Mouse (Mus musculus) lung, postnatal 0 days (tissue): Measurements from ENCODE around the gene Cdk2ap2.
A peak's percentile ranks its signal among the peaks of the same experiment; 100 is the strongest.

Experiments
- CTCF ChIP-seq: IDR thresholded peaks from 2 replicates; pipeline ENCODE4 v1.5.1; 2016; ENCODE audit warnings: antibody characterized with exemption, mild to moderate bottlenecking
- EP300 ChIP-seq: IDR thresholded peaks from 2 replicates; pipeline ENCODE4 v1.6.1; 2016; ENCODE audit warnings: antibody characterized with exemption, mild to moderate bottlenecking, control low read depth

GRCm38 (mm10) chr19:4096642-4097440, at the start of gene Cdk2ap2:
- TF ChIP-seq EP300 (0 out of 2 replicates have a peak, but pooled peaks have one; percentile 57), CTCF (no peak)
